Mouse (Mus musculus) gastrocnemius, postnatal 14 days (tissue): Measurements from ENCODE around the gene Gstp3. TPM values are rescaled to one million over a fixed set of nuclear protein-coding genes. Genes with fewer than 3 reads are reported as not detected.

Experiments used
- DNase-seq: peaks from one replicate; pipeline ENCODE4 v3.0.0; 2021; ENCODE audit warnings: mixed read lengths
- intact Hi-C: fragments of 180-260 bp; cut with DNase I; formaldehyde crosslinking; loops from one replicate; pipeline ENCODE4 v1.15.1; 2025; ENCODE audit warnings: low total_unique reads
- total RNA-seq, 2 experiments: library from RNA; stranded (reverse); gene quantifications; 2 replicates each; pipeline ENCODE4 v1.2.3; 2021

The Gstp3 gene
- total RNA-seq, 2 experiments from 2014 or later = not detected

DNA sequence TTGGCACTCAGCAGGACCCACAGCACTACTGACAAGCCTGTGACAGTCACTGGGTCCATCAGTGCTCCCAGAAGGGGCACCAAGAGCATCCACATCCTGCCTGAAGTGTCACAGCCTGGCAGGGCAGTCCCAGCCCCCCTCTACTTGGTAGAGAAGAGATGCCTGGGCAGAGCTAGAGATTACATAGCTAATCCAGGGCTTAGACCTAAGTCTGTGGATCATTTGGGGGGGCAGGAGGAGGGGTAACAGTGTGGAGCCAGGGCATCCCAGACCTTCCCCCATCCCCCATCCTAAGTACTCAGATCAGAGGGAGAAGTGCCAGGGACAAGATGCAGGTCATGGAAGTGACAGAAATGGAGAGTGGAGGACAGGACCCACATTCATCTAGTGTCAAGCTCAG is 44.6 kb downstream of the Gstp3 start:
- intact Hi-C loops = loop anchor here (5.0 kb wide), 1 partner anchor 67 kb away; the partner anchor contains the start of gene Cabp2
- DNase-seq = no peak

DNA sequence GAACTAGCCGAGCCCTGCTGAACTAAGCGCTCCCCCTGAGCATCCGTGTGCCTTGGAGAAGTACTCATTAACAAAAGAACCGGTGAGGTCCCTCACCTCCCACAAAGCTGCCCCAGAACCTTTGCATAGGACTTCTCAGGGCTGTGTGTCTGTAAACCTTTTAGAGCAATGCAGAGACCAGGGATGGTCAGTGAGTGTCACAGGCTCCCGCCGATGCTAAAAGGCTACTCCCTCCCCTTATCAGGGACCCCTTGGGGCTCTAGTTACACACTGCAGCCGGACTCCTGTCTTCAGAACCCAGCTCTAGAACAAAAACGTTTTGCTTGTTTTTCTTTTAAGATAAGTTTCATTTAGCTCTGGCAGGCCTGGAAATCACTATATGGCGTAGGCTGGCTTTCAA is 46.3 kb downstream of the Gstp3 start:
- no peak for DNase-seq
- intact Hi-C loops = no loop called here

DNA sequence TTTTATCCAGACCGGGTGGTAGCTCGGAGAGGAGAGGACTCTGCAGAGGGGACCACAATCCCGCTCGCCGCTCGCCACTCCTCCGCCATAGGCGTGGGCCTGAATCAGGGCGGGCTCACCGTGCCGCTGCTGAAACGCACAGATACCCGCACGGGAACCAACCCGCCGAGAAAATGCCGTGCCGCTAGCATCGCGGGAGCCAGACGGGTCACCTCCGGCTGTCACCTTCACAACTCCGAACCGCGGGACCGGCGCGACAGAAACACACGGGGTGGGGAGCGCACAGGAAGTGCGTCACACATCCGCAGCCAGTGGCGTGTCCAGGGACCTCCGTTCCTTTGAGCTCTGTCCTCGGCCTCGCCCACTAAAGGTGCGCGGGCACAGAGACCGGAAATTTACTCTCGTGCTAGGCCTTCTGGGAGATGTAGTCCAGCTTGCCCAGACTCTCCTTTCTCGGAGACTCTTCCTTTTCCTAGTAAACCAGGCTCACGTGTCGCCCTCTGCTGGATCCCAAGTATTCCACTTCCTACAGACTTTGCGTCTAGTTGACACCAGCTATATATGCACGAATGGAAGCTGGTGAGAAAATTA is 46.8 kb downstream of the Gstp3 start, which contains the start of gene Ndufv1:
Ndufv1 (minus strand) TSS at position 375 of the 591 bp plus-strand sequence.
- intact Hi-C loops = no loop called here
- peak; percentile 95 for DNase-seq

DNA sequence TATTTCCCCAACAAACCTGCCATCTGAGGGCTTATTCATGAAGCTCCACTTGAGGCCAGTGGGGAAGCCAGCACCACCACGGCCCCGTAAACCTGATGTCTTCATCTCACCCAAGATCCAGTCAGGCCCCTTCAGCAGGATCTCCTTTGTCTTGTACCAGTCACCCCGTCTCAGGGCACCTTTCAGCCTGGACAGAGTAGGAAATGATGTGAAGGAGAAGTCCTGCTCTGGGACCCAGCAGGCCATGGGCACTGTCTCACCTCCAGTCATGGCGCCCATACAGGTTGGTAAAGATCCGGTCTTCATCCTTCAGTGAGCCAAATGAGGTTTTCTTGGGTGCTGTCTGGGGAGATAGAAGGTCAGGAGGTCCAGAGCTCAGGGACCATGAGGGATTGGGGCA is 48.3 kb downstream of the Gstp3 start:
- intact Hi-C loops = no loop called here
- no peak for DNase-seq

Other genes starting within 250 kb of the Gstp3 start
- gene Chka, start 207.8 kb downstream of the Gstp3 start, total RNA-seq = 1 to 10 TPM; 3.5 to 4.5 TPM
- 1 to 10 TPM; 7.3 to 8.5 TPM for gene Tcirg1, start 152.4 kb downstream of the Gstp3 start, total RNA-seq
- 100 to 1,000 TPM; 206 to 256 TPM for gene Ndufs8, start 146.8 kb downstream of the Gstp3 start, total RNA-seq
- 1 to 10 TPM; 2.1 to 2.5 TPM for gene Aldh3b1, start 129.8 kb downstream of the Gstp3 start, total RNA-seq
- gene Unc93b1, start 124.4 kb downstream of the Gstp3 start, total RNA-seq = 10 to 100 TPM; 13.7 to 13.8 TPM
- not detected for gene Aldh3b3, start 100.9 kb downstream of the Gstp3 start, total RNA-seq
- under 1 TPM; 0.38 to 0.80 TPM for gene Aldh3b2, start 87.2 kb downstream of the Gstp3 start, total RNA-seq
- gene Acy3, start 73.0 kb downstream of the Gstp3 start, total RNA-seq = 1 to 10 TPM; 3.6 to 4.2 TPM
- not detected for gene Tbx10, start 66.8 kb downstream of the Gstp3 start, total RNA-seq
- 10 to 100 TPM; 19.2 to 19.6 TPM for gene Nudt8, start 59.0 kb downstream of the Gstp3 start, total RNA-seq
- under 1 TPM; 0.18 to 0.31 TPM for gene Gm49405, start 58.9 kb downstream of the Gstp3 start, total RNA-seq
- gene Doc2g, start 56.3 kb downstream of the Gstp3 start, total RNA-seq = under 1 TPM; 0.57 to 0.84 TPM
- 100 to 1,000 TPM; 365 to 434 TPM for gene Ndufv1, start 46.8 kb downstream of the Gstp3 start, total RNA-seq
- gene Gstp1, start 21.6 kb downstream of the Gstp3 start, total RNA-seq = 100 to 1,000 TPM; 228 to 235 TPM
- 10 to 100 TPM; 72.8 to 85.9 TPM for gene Gstp2, start 13.5 kb downstream of the Gstp3 start, total RNA-seq
- gene Cabp2, start 22.0 kb upstream of the Gstp3 start, total RNA-seq = not detected
- 10 to 100 TPM; 17.3 to 17.5 TPM for gene Cdk2ap2, start 37.6 kb upstream of the Gstp3 start, total RNA-seq
- gene Pitpnm1, start 40.4 kb upstream of the Gstp3 start, total RNA-seq = 1 to 10 TPM; 3.7 to 4.2 TPM
- 10 to 100 TPM; 51.4 to 57.9 TPM for gene Aip, start 66.3 kb upstream of the Gstp3 start, total RNA-seq
- gene Gpr152, start 80.2 kb upstream of the Gstp3 start, total RNA-seq = not detected
- gene Cabp4, start 84.5 kb upstream of the Gstp3 start, total RNA-seq = under 1 TPM in 1 of 2 experiments, not detected in 1; 0.14 TPM
- gene Coro1b, start 89.0 kb upstream of the Gstp3 start, total RNA-seq = 10 to 100 TPM; 31.7 to 31.8 TPM
- gene Ptprcap, start 94.0 kb upstream of the Gstp3 start, total RNA-seq = under 1 TPM; 0.29 to 0.78 TPM
- 10 to 100 TPM; 28.5 to 31.3 TPM for gene Rps6kb2, start 103.8 kb upstream of the Gstp3 start, total RNA-seq
- gene Carns1, start 115.9 kb upstream of the Gstp3 start, total RNA-seq = 10 to 100 TPM; 23.4 to 27.5 TPM
- 1 to 10 TPM; 2.7 TPM for gene Tbc1d10c, start 131.7 kb upstream of the Gstp3 start, total RNA-seq
- 100 to 1,000 TPM; 266 to 269 TPM for gene Ppp1ca, start 132.5 kb upstream of the Gstp3 start, total RNA-seq
- 1 to 10 TPM; 3.1 to 3.4 TPM for gene Rad9a, start 142.1 kb upstream of the Gstp3 start, total RNA-seq
- 1 to 10 TPM in 1 of 2 experiments, under 1 TPM in 1; 0.58 to 1.2 TPM for gene Clcf1, start 154.7 kb upstream of the Gstp3 start, total RNA-seq
- not detected for gene AC109138.7, start 154.8 kb upstream of the Gstp3 start, total RNA-seq
- gene Pold4, start 172.3 kb upstream of the Gstp3 start, total RNA-seq = 10 to 100 TPM; 21.4 to 22.7 TPM
- gene Ssh3, start 209.6 kb upstream of the Gstp3 start, total RNA-seq = 1 to 10 TPM; 2.6 to 4.4 TPM
- under 1 TPM; 0.62 to 0.90 TPM for gene Ankrd13d, start 223.6 kb upstream of the Gstp3 start, total RNA-seq
- gene Grk2, start 246.7 kb upstream of the Gstp3 start, total RNA-seq = 10 to 100 TPM; 31.8 to 36.4 TPM